Mouse (Mus musculus): ENCODE data around the gene Asb15.

- TF ChIP-seq CTCF (IDR thresholded peaks at IDR 0.05; ENCODE audit: control insufficient read depth, insufficient read depth, low read length) (no peak), POLR2A (IDR thresholded peaks at IDR 0.05; ENCODE audit: borderline replicate concordance, control insufficient read depth, low read depth, low read length) (no peak)
Measured at GRCm38 (mm10) chr6:24549801-24550200, 21.9 kb downstream of the Asb15 start.
